Mouse (Mus musculus) bone marrow, adult 2 months (tissue): ENCODE data around the gene Lrrc2. TPM values are rescaled to one million over a fixed set of nuclear protein-coding genes. Genes with fewer than 3 reads are reported as not detected.

Experiments used
- H3K27ac ChIP-seq: fragments of 200-500 bp; 2 replicates; pipeline ENCODE4 v1.5.1; 2012; ENCODE audit warnings: low read depth, mild to moderate bottlenecking, control low read depth, inconsistent platforms, low read length; ENCODE audit not compliant: control insufficient read depth, poor library complexity, insufficient read depth
- H3K4me1 ChIP-seq: fragments of 200-500 bp; 2 replicates; pipeline ENCODE4 v1.6.1; 2011; ENCODE audit warnings: low read length; ENCODE audit not compliant: control insufficient read depth, insufficient read depth
- H3K4me3 ChIP-seq: fragments of 200-500 bp; replicated peaks from 2 replicates; pipeline ENCODE3; 2011; ENCODE audit warnings: mild to moderate bottlenecking, low read depth, low read length, control low read depth; ENCODE audit not compliant: control insufficient read depth
- CTCF ChIP-seq: fragments of 200-500 bp; IDR thresholded peaks from 2 replicates; pipeline ENCODE4 v1.5.1; 2011; ENCODE audit warnings: low read length, control low read depth; ENCODE audit not compliant: control insufficient read depth, insufficient read depth
- POLR2A ChIP-seq: fragments of 200-500 bp; IDR thresholded peaks from 2 replicates; pipeline ENCODE4 v1.6.1; 2011; ENCODE audit warnings: low read depth, mild to moderate bottlenecking, control low read depth, low read length, borderline replicate concordance; ENCODE audit not compliant: control insufficient read depth
- WGBS: fragments of 180-500 bp; shearing (Covaris S2); methylation state at CpG from one replicate; pipeline ENCODE4 v1.1.7; 2018; 5-methylcytosine and 5-hydroxymethylcytosine counted together
- polyA plus RNA-seq: library from polyadenylated mRNA; stranded (reverse); fragments of >200 nt; gene quantifications from 2 replicates; pipeline ENCODE4 v1.2.4, GENCODE M21; 2011; ENCODE audit warnings: low replicate concordance; ENCODE audit not compliant: missing spikeins, insufficient read depth, insufficient read length

Gene Lrrc2
- polyA plus RNA-seq, 1 experiment = 2.5 TPM

GRCm38 (mm10) chr9:110952931-110953549 is 1.7 kb downstream of the Lrrc2 start:
- TF ChIP-seq POLR2A (no peak), CTCF (no peak)
- Histone ChIP-seq H3K4me3 (no peak overlapping the region), H3K27ac (no peak overlapping the region), H3K4me1 (peaks cover 3% of the 10 kb centered on the region; the same call in 1 of the 2 replicates)
- WGBS = 52% methylated on average over 5 of the region's 5 CpGs

GRCm38 (mm10) chr9:110953550-110954461 is 2.5 kb downstream of the Lrrc2 start:
- peak overlapping the region; percentile 39 for H3K4me3 ChIP-seq
- TF ChIP-seq CTCF = peak; percentile 27; the same call in 1 of the 2 replicates
- TF ChIP-seq POLR2A = no peak
- WGBS = 2% methylated on average over 44 of the region's 44 CpGs

GRCm38 (mm10) chr9:110954681-110955445 is 3.5 kb downstream of the Lrrc2 start:
- peaks cover 3% of the 10 kb centered on the region; the same call in 1 of the 2 replicates for H3K4me1 ChIP-seq
- WGBS = 63% methylated on average over 2 of the region's 2 CpGs
- H3K27ac ChIP-seq = no peak overlapping the region

More at GRCm38 (mm10) chr9:110953550-110954461, 2.5 kb downstream of the Lrrc2 start:
- Histone ChIP-seq H3K4me1 (peaks cover 3% of the 10 kb centered on the region; the same call in 1 of the 2 replicates), H3K27ac (no peak overlapping the region)

GRCm38 (mm10) chr9:110955962-110956361 is 4.6 kb downstream of the Lrrc2 start:
- no peak overlapping the region for H3K4me3 ChIP-seq
- WGBS = 84% methylated on average over 6 of the region's 6 CpGs
- TF ChIP-seq POLR2A = no peak
- no peak for TF ChIP-seq CTCF
- H3K4me1 ChIP-seq = peaks cover 3% of the 10 kb centered on the region; the same call in 1 of the 2 replicates
- H3K27ac ChIP-seq = no peak overlapping the region

More at GRCm38 (mm10) chr9:110954681-110955445, 3.5 kb downstream of the Lrrc2 start:
- TF ChIP-seq CTCF (no peak), POLR2A (no peak)
- H3K4me3 ChIP-seq = no peak overlapping the region

- no peak overlapping the region for H3K27ac ChIP-seq
- no peaks in the 10 kb centered on the region for H3K4me1 ChIP-seq
- WGBS = 74% methylated on average over 5 of the region's 5 CpGs
- H3K4me3 ChIP-seq = no peak overlapping the region
- no peak for TF ChIP-seq CTCF
- TF ChIP-seq POLR2A = no peak
Measured at GRCm38 (mm10) chr9:110959669-110960068, 8.3 kb downstream of the Lrrc2 start.

GRCm38 (mm10) chr9:110960230-110961149 is 9.1 kb downstream of the Lrrc2 start:
- 83% methylated on average over 13 of the region's 13 CpGs for WGBS
- TF ChIP-seq CTCF = no peak
- no peaks in the 10 kb centered on the region for H3K4me1 ChIP-seq
- no peak overlapping the region for H3K4me3 ChIP-seq
- no peak overlapping the region for H3K27ac ChIP-seq

GRCm38 (mm10) chr9:110961386-110961785 is 10.0 kb downstream of the Lrrc2 start:
- TF ChIP-seq CTCF (no peak), POLR2A (no peak)
- Histone ChIP-seq H3K4me1 (no peaks in the 10 kb centered on the region), H3K4me3 (no peak overlapping the region), H3K27ac (no peak overlapping the region)
- 97% methylated on average over 8 of the region's 8 CpGs for WGBS
